Mouse (Mus musculus) hindbrain, embryonic 12.5 days (tissue): ENCODE measurements around the gene Naip6. TPM values are rescaled to one million over a fixed set of nuclear protein-coding genes. Genes with fewer than 3 reads are reported as not detected.
"Not testable (repeated sequence)": the region's sequence is repeated elsewhere in the genome, so short reads cannot be mapped to it uniquely, and the experiment has no call there.

Source experiments
- ATAC-seq: fragments of 200-750 bp; cut with Nextera tagmentation; 2 replicates; pipeline ENCODE4 v1.8.0; 2017; ENCODE audit warnings: moderate TSS enrichment; ENCODE audit not compliant: low FRiP score
- H3K27ac ChIP-seq: fragments of 300-500 bp; sonication (generic); 2 replicates; pipeline ENCODE4 v1.5.1; 2016; ENCODE audit warnings: mild to moderate bottlenecking
- H3K27me3 ChIP-seq: fragments of 300-500 bp; sonication (generic); 2 replicates; pipeline ENCODE4 v1.6.1; 2016; ENCODE audit warnings: mild to moderate bottlenecking
- H3K36me3 ChIP-seq: fragments of 300-500 bp; sonication (generic); 2 replicates; pipeline ENCODE4 v1.6.1; 2016; ENCODE audit warnings: mild to moderate bottlenecking
- H3K4me1 ChIP-seq: fragments of 300-500 bp; sonication (generic); 2 replicates; pipeline ENCODE4 v1.6.1; 2016
- H3K4me2 ChIP-seq: fragments of 300-500 bp; sonication (generic); replicated peaks from 2 replicates; pipeline ENCODE4 v1.6.1; 2016; ENCODE audit warnings: mild to moderate bottlenecking
- H3K4me3 ChIP-seq: fragments of 300-500 bp; sonication (generic); 2 replicates; pipeline ENCODE4 v1.5.1; 2016; ENCODE audit warnings: mild to moderate bottlenecking
- H3K9ac ChIP-seq: fragments of 300-500 bp; sonication (generic); 2 replicates; pipeline ENCODE4 v1.6.1; 2016; ENCODE audit warnings: mild to moderate bottlenecking, moderate library complexity
- H3K9me3 ChIP-seq: fragments of 300-500 bp; sonication (generic); replicated peaks from 2 replicates; pipeline ENCODE4 v1.6.1; 2016; ENCODE audit warnings: mild to moderate bottlenecking
- WGBS: fragments of 180-500 bp; shearing (Covaris S2); methylation state at CpG from one replicate; pipeline ENCODE4 v1.1.7; 2016; 5-methylcytosine and 5-hydroxymethylcytosine counted together
- polyA plus RNA-seq: library from polyadenylated mRNA; unstranded; fragments of >200 nt; fragmentation: Nextera tagmentation; extraction: Ambion mirVana; gene quantifications from 2 replicates; pipeline ENCODE4 v1.2.1, GENCODE M21; 2016

Naip6 gene
- polyA plus RNA-seq, 1 experiment from 2014 or later, result 0.08 TPM

- not testable (repeated sequence) for H3K9me3 ChIP-seq, H3K27ac ChIP-seq, H3K4me3 ChIP-seq, H3K9ac ChIP-seq, H3K4me1 ChIP-seq, H3K27me3 ChIP-seq, H3K36me3 ChIP-seq, H3K4me2 ChIP-seq, ATAC-seq
- WGBS, result 59% methylated on average over 2 of the region's 2 CpGs
Measured at GRCm38 (mm10) chr13:100251897-100252296, 65.6 kb downstream of the Naip6 start.

- not testable (repeated sequence) for H3K36me3 ChIP-seq, H3K27ac ChIP-seq, H3K27me3 ChIP-seq, H3K4me1 ChIP-seq, H3K9me3 ChIP-seq, H3K4me2 ChIP-seq, ATAC-seq, H3K4me3 ChIP-seq, H3K9ac ChIP-seq
- 73% methylated on average over 5 of the region's 5 CpGs for WGBS
Measured at GRCm38 (mm10) chr13:100246896-100247519, 70.5 kb downstream of the Naip6 start.

GRCm38 (mm10) chr13:100246223-100246622 lies 71.3 kb downstream of the Naip6 start, which contains the start of gene Naip5:
Gene Naip5 (minus strand): TSS chr13:100246323.
- not testable (repeated sequence) for H3K36me3 ChIP-seq, H3K9ac ChIP-seq, H3K4me3 ChIP-seq, H3K27me3 ChIP-seq, H3K4me1 ChIP-seq, H3K27ac ChIP-seq, H3K9me3 ChIP-seq, ATAC-seq, H3K4me2 ChIP-seq
- WGBS, result 75% methylated on average over 4 of the region's 4 CpGs

- no peak overlapping the region for H3K4me2 ChIP-seq
- no peak overlapping the region for H3K9ac ChIP-seq
- no peaks in the 10 kb centered on the region for H3K9me3 ChIP-seq
- no peak overlapping the region for H3K4me3 ChIP-seq
- H3K4me1 ChIP-seq, result no peaks in the 10 kb centered on the region
- ATAC-seq, result peak; percentile 38
- no peak overlapping the region for H3K27ac ChIP-seq
- no peaks in the 10 kb centered on the region for H3K27me3 ChIP-seq
- H3K36me3 ChIP-seq, result no peaks in the 10 kb centered on the region
Measured at GRCm38 (mm10) chr13:100243702-100244101, 73.8 kb downstream of the Naip6 start.

Other genes with a start within 250 kb of the Naip6 start
- gene Bdp1, start 213.6 kb downstream of the Naip6 start, polyA plus RNA-seq, result 32.4 and 36.5 TPM in 2 replicates
- 358 and 382 TPM in 2 replicates for gene Serf1, start 209.7 kb downstream of the Naip6 start, polyA plus RNA-seq
- gene Smn1, start 192.8 kb downstream of the Naip6 start, polyA plus RNA-seq, result 52.7 and 53.8 TPM in 2 replicates
- gene Naip2, start 115.6 kb downstream of the Naip6 start, polyA plus RNA-seq, result 0.18 and 0.34 TPM in 2 replicates
- 0.10 and 0.15 TPM in 2 replicates for gene Naip5, start 71.4 kb downstream of the Naip6 start, polyA plus RNA-seq
- 0.05 TPM in 1 of 2 replicates, not detected in the other for gene Naip1, start 135.2 kb upstream of the Naip6 start, polyA plus RNA-seq
- gene Gtf2h2, start 174.9 kb upstream of the Naip6 start, polyA plus RNA-seq, result 75.9 and 83.2 TPM in 2 replicates
- 6.4 and 8.1 TPM in 2 replicates for gene Ocln, start 235.0 kb upstream of the Naip6 start, polyA plus RNA-seq